Mouse (Mus musculus) heart, adult 8-10 months (tissue): Measurements from ENCODE around the gene Traip. TPM values are rescaled to one million over a fixed set of nuclear protein-coding genes. Genes with fewer than 3 reads are reported as not detected.
A peak's percentile ranks its signal among the peaks of the same experiment; 100 is the strongest.

ENCODE experiments used
- DNase-seq: peaks from one replicate; pipeline ENCODE4 v3.0.0; 2022; ENCODE audit warnings: low spot score
- total RNA-seq, 4 experiments: library from RNA; stranded (reverse); gene quantifications; 2 replicates each; pipeline ENCODE4 v1.2.4; 2022

Gene Traip
- total RNA-seq, 4 experiments from 2014 or later = 0.33 to 1.6 (median 0.80) TPM

DNA sequence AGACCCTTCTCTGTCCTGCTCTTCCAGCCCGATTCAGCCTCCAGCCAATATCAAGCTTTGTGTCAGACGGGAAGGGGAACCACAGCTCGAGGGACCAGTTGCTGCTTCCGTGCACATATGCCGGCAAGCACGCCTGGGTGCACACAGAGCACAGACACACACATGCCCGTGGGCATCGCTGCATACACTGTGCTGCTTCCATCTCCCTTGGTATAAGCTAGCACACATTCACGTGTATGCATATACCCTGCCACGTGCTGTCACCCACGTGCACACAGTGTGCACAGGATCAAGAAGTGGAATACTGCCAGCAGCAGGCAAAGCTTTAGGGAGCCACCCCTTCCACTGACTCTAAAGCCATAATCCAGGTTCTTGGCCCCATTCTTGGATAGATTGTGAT is 15.8 kb upstream of the Traip start:
- no peak for DNase-seq

DNA sequence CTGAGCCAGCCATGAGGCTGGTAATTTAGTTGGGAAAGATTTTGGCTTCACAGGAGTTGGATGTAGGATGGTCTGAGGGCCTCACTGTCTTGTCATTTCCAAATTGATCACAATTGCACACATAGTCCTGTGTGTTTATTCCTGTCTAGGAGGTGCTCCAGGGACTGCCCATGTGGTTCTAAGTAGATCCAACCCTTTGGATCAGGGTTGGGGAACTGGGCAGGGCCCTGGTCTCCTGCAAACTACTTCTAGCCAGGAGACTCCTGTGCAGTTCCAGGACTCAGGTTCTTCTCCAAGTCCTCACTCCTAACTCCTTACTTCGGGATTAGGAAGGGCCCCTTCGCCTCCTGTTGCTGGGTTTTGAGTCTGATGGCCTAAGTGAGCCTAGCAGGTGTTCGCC is 14.6 kb upstream of the Traip start, which contains the start of gene Camkv:
Camkv (plus strand) TSS at position 301 of the 400 bp plus-strand sequence.
- no peak for DNase-seq

DNA sequence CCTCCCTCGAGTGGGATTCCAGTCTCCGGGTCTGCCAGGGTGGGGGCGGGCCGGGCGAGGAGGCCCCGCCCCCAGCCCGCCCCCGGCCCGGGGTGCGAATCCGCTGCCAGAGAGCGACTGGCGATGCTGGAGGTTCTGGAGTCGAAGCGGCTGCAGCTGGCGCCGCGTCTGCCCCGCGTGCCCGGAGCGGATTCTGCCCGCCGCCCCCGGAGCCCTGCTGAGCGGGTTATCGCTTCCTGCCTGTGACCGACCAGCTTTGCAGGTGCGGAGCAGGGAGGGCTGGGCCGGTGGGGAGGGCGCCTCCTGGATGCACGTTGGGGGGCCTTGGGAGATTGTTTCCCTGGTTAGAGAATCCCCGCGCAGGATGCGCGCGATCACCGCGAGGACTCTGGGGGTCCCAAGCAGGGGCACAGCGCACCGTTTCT is 14.1 kb upstream of the Traip start:
- no peak for DNase-seq

DNA sequence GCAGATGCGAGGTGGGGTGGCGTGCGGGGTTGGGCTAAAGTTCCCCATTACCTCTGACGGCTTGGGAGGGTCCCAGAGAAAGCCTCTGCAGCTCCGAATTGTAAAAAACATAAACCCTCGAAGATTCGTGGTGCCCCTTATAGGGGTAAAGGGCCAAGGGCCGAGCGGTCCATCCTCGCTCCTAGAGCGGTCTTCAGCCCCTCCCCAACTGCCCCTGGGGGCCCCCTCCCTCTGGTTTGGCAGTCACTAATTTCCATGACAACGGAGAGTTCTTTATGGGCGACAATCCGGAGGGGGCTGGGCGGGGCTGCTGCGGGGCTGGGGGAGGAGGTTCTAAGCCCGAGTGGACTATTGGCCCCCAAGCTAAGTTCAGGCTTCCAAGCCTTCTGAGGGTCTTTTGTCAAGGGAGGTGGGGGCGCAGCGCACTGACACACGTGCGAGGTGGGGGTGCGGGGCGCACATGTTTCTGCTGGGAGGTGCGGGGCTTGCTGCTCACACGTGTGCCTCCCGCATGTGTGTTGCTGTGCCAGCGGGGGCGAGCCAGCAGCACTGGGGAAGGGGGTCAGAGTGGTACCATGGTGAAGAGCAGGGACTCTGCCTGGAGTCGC is 13.6 kb upstream of the Traip start:
- DNase-seq = no peak

DNA sequence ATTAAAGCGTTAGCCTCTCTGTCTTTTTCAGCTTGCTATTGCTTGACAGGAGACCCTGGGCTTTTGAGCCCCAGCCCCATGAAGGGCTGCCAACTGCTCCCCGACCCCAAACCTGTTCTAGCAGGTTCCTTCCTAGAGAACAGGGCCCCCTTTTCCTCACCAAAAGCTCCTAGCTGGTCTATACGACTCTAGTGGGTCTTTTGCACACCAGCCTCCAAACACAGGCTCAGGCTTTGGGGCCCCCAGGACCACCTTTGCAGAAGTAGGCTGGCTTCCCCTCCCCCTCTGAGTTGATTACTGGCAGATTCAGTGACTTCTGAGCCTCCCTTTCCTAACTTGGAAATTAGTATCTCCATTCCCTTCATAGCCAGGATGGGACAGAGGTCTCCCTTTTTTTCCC is 13.1 kb upstream of the Traip start:
- DNase-seq = no peak

DNA sequence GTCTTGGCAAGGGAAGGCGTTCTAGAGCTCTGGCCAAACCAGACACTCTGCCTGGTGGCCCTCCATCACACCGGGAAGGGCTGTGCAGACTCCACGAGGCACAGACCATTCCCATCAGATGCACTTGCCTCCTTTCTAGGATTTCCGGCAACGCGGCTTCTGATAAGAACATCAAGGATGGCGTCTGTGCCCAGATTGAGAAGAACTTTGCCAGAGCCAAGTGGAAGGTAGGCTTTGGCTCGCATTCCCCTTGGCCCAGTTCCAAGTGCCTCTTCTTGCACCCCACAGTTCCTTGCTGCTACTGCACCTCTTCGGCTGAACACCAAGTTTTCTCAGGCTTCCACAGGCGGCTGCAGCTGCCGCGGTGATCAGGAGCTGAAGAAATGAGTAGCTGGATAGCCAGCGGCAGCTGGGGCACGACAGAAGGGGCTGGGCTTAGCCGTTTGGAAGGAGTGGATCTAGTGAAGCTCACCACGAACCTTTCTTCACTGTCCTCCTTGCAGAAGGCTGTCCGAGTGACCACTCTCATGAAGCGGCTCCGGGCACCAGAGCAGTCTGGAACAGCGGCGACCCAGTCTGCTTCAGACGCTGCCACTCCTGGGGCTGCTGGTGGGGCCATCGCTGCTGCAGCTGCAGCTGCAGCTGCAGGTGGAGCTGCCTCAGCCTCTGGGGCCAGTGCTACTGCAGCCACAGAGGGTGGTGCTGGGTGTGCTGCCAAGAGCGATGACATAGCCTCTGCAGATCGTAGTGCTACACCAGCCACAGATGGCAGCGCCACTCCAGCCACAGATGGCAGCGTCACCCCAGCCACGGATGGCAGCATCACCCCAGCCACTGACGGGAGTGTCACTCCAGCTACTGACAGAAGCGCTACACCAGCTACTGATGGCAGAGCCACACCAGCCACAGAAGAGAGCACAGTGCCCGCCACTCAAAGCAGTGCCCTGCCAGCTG is 2.4 kb upstream of the Traip start:
- DNase-seq = no peak

DNA sequence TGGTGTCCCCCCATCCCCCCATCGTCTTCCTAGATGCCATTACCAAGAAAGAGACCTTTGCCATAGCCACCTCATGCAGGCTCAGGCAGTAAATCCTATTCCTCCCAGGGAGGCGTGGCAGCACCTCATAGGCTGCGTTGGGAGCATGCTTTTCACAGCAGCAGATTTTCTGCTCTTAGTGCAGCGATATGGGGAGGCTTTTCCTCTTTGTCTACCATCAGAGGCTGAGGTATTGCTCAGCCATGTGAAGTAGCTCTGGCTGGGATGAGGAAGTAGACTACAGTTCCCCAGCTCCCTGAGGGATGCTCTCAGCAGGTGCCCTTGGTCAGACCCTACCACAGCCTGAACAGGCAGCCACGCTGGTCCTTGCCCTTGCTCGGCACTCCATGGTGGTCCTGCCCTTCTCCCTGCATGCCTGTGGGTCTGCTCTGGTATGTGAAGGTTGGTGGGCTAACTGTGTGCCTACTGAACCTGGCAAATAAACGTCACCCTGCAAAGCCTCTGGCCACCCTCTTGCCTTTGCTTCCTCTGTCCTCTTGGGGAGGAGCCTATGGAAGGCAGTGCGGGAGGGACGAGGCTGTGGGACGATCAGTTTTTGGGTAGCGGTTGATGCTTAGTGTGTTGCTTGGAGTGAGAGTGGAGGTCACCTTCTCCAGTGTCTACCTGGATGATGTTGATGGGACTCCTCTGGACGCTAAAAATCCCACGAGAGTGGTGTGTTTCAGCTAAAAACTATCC is 583 bp upstream of the Traip start:
- no peak for DNase-seq

DNA sequence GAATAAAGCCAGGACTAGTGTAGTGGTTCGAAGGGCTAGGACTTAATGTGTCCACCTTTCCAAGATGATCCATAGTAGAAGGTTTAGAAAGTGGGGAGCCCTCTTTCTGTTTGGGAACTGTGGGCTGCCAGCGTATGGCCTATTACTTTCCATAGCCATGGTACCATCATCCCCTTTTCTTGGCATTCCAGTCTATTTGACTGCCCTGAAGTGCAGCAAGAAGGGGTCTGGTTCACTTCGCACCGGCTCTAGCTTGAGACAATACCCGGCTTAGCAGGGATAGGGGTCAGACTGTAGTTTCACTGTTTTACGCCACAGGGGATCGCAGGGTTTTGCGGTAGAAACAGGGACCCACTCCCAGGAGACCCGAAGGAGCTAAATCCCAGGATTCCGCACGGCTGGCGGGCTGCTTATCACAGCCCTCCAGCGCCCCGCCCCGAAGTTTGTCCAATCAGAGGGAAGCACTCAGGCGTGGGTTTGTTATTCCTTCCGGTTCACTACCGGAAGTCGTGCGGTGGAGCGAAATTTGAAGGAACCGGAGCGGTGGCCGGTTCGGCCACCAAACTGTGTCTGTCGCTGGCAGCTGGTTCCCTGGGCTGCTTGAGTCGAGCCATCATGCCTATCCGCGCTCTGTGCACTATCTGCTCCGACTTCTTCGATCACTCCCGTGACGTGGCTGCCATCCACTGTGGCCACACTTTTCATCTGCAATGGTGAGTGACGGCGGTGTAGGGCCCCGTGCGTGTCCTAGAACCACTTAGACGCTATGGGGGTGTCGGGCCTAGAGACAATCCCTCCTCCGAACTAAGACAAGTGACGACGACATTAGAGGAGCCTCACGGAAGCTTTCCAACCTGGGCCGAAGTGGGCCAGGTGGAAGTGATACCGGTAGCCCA is 772 bp downstream of the Traip start:
- DNase-seq = peak; percentile 93

DNA sequence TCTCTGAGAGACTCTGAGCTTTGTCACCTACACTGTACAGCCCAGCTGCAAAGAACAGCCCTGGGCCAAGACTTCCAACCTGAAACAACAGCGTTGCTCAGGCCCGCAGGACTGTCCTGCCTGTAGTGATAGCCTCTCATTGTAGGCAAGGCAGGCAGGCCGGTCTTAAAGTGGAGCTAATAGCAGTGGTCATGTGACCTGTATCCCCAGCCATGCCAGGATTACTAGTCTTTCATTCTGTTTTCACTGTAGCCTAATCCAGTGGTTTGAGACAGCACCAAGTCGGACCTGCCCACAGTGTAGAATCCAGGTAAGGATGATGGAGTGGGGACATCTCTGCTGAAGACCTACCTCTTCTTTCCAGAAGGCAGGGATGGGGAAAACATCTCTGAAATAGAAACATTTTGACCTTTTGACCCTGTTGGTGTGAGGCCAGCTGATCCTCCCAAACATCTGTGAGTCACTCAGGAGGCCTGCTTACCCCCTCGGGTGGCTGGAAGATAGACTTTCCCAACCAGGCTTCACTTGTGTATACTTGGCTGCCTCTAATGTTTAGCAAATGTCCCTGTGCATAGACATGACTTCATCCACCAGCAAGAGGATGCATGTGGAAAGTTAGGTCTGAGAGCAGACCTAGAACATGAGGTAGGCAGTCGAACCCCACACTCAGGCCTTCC is 5.8 kb downstream of the Traip start:
- DNase-seq = no peak

DNA sequence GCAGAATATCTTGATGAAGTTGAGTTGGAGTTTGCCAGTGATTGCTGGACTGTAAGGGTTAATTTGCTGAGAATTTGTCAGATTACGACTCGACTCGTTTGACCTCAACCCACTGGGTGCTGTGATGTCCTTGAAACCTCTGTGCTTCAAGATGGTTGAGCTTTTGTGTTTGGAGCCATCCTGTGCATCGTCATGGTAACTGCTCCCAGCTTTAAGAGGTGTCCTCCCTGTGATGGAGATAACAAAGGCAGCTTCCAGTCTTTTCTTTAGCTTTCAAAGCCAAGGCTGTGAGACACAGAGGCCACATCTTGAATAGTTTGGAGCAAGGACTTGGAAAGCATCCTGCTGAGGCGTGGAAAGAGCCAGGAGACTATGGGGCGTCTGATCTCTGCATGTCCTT is 7.2 kb downstream of the Traip start:
- DNase-seq = no peak

DNA sequence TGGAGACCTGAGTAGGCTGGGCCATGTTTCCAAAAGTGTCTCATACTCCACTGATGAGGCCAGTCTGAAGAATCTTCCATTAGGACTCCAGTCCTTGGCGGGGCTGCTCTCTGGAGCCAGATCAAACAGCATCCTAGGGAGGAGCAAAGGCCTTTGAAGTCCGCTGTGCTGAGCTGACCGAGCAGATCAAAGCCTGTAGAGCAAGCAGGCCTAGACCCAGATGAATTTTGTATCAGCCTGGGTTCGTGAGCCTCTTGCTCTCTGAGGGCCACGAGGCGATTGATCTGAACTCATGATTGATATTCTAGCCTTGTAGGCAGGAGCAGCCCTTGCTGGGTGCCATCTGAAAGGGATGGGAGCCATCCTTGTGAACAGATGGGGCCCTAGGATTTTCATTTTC is 10.0 kb downstream of the Traip start:
- no peak for DNase-seq

DNA sequence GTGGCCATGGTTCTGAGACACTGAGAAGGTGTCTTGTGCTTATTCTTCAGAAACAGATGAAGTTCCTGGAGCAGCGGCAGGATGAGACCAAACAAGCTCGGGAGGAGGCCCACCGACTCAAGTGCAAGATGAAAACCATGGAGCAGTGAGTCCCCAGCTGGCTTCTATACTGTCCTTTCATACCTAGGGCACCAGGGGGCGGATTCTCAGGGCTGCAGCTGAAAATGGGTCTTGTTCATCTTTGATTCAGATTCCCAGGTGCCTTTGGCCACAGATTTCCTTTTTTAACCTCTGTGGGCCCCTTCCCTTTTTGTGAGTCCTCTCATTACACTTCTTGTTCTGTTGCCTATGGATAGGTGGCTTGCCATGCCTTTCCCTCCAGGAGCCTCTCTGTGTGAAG is 11.0 kb downstream of the Traip start:
- no peak for DNase-seq

DNA sequence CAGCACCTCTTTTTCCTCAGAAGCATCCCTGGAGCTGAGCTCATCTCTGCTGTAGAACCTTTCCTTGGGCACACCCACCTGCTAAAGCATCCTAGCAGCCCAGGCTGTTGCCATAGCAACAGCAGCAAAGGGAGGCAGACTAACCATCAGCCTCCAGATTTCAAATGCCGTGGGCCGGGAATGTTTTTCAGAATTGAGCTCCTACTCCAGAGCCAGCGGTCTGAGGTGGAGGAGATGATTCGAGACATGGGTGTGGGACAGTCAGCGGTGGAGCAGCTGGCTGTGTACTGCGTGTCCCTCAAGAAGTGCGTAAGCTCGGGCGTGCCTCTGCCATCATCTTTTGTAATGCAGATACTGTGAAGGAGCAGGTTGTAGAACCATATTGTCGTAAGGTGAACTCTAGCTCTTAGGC is 11.4 kb downstream of the Traip start:
- no peak for DNase-seq

DNA sequence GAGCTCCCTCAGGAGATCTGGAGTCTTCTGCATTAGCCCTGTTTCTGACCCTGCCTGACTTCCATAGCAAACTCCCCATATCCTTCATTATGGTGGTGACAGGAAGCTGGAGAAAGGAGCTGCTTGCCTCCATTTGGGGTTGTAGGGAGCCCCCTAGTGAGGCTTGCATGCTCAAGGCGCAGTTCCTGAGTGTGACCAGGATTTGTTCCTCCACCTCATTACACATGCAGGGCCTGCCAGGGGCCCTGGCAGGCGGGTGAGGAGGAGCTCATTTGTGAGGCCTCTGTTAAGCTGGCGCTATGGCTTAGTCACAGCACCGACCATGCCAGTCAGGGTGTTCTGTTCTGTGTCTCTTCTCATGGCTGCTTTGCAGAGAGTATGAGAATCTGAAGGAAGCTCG is 11.9 kb downstream of the Traip start:
- DNase-seq = no peak

DNA sequence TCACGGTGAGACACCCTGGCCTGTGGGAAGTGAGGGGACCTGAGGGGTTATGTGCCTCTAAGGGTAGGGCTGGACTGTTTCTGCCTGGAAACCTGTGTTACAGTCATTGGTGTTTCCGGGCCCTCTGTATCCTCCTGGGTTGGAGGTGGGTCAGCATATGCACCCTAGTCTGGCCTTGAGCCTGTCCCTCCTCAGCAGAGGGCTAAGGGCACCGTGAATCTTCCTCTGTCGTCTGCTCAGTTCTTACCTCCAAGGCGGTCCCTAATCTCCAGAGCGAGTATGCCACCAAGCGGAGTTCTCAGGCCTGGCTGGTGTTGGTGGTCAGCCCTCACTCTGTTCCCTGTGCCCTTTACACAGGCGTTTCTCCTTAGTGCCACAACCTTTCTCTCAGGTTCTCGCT is 13.0 kb downstream of the Traip start:
- no peak for DNase-seq

DNA sequence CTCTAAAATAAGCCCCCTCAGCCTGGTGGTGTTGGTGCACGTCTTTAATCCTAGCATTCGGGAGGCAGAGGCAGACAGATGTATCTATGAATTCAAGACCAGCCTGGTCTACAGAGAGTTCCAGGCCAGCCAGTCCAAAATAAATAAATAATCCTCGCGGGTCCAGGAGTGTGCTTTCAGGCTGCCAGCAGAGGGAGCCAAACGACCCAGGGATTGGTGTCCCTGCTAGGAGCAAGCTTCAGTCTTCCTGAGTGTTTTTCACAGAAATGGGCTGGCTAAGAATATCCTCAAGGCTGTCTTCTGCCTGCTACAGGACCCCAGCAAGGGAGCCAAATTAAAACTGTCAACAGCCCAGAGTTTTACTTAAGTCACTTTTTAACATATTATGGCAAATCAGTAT is 13.8 kb downstream of the Traip start:
- DNase-seq = peak; percentile 74

DNA sequence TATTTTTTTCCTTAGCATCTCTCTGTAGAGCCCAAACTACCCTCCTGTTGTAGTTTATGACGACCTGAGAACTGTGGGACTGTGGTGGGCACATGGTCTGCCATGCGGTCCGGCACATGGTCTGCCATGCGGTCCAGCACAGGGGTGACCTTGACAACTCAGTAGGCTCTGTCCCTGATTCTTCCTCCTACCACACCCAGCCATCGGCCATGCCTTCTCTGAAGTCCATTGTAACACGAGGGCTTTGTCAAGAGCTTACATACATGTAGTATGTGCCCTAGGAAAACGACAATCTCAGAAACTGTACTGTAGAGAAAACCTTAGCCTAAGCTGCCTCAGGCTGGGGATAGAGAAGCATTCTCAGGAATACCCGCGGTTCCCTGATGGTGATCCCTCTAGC is 14.7 kb downstream of the Traip start:
- DNase-seq = no peak

DNA sequence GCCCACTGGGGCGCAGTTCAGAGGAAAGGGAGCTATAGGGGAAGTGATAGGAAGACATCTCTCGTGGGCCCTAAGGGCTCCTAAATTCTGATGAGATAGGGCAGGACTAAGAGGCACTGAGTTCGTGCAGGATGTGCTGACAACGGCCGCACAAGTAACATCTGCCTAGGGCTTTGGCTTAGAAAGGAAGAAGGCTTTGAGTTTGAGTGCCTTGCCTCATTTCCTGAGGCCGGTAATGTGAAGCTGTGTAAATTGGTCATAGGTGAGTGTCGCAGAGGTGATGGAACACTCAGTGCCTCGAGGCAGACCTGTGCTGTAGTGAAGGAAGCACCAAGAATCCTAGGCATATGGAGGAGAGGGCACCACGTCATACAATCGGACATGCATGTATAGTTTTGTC is 16.7 kb downstream of the Traip start:
- DNase-seq = no peak

DNA sequence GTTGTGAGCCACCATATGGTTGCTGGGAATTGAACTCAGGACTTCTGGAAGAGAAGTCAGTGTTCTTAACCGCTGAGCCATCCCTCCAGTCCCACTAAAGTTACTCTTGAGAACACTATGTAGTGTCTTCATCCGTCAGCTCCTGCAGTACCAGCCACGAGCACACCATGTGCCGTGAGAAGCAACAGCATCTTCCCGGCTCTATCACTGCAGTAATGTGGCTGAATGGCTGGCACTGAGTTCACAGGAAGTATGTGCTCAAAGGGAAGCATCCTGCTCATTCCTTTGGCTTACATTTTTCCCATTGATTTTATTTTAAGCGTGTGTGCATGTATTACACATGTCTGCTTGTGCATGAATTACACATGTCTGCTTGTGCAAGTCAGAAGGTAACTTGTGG is 17.5 kb downstream of the Traip start:
- DNase-seq = no peak

DNA sequence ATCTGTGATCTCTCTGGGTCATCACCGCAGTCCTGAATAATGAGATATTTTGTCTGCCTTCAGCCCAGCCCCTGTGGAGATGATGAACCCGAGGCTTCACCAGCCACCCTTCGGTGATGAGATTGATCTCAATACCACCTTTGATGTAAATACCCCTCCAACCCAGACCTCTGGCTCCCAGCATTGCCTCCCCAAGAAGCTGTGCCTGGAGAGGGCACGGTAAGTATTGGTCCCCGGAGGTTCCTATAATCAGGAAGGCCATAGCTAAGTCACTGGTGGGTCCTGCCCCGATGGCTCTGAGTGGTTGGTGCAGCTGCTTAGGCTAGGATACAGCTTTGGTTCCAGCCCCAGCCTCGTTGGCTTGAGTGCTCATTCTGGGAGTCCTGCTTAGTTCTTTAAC is 18.6 kb downstream of the Traip start:
- no peak for DNase-seq

DNA sequence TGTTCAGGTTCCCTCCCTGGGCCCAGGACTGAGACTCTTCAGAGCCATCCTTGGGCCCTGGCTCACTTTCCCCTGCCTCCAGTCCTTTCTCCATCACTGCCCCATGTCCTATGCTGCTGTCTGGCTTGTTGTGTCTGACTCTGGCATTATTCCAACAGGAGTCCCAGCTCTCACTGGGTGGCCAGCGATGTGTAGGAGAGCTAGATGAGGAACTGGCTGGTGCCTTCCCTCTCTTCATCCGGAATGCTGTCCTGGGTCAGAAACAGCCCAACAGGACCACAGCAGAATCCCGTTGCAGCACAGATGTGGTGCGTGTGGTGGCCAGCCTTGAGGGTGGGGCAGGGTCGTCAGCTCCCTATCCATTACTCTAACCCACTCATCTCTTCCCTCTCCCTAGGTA is 20.4 kb downstream of the Traip start:
- no peak for DNase-seq
